Mouse (Mus musculus) forebrain, postnatal 0 days (tissue): ENCODE results near the gene 4933427D14Rik. TPM values are rescaled to one million over a fixed set of nuclear protein-coding genes. Genes with fewer than 3 reads are reported as not detected.

Experiments
- ATAC-seq: fragments of 200-750 bp; cut with Nextera tagmentation; 2 replicates; pipeline ENCODE4 v1.8.0; 2017; ENCODE audit warnings: mild to moderate bottlenecking, moderate library complexity
- DNase-seq: peaks from one replicate; pipeline ENCODE4 v3.0.0-alpha.2; 2015
- H3K27ac ChIP-seq: fragments of 300-500 bp; sonication (generic); 2 replicates; pipeline ENCODE4 v1.5.1; 2014; ENCODE audit warnings: low read depth, mild to moderate bottlenecking, antibody characterized with exemption, low read length, moderate library complexity, mixed read lengths
- H3K27me3 ChIP-seq: fragments of 300-500 bp; sonication (generic); 2 replicates; pipeline ENCODE4 v1.6.1; 2014; ENCODE audit warnings: mild to moderate bottlenecking, low read length, mixed read lengths; ENCODE audit not compliant: insufficient read depth
- H3K36me3 ChIP-seq: fragments of 300-500 bp; sonication (generic); 2 replicates; pipeline ENCODE4 v1.6.1; 2014; ENCODE audit warnings: mild to moderate bottlenecking, moderate library complexity; ENCODE audit not compliant: insufficient read depth
- H3K4me1 ChIP-seq: fragments of 300-500 bp; sonication (generic); 2 replicates; pipeline ENCODE4 v1.6.1; 2014; ENCODE audit warnings: antibody characterized with exemption; ENCODE audit not compliant: insufficient read depth
- H3K4me2 ChIP-seq: fragments of 300-500 bp; sonication (generic); 2 replicates; pipeline ENCODE4 v1.6.1; 2014; ENCODE audit warnings: low read depth, mild to moderate bottlenecking, moderate library complexity
- H3K4me3 ChIP-seq: fragments of 300-500 bp; sonication (generic); 2 replicates; pipeline ENCODE4 v1.5.1; 2014; ENCODE audit warnings: low read depth, low read length, mixed read lengths
- H3K9ac ChIP-seq: fragments of 300-500 bp; sonication (generic); 2 replicates; pipeline ENCODE4 v1.6.1; 2014; ENCODE audit warnings: mild to moderate bottlenecking
- H3K9me3 ChIP-seq: fragments of 300-500 bp; sonication (generic); 2 replicates; pipeline ENCODE4 v1.6.1; 2016; ENCODE audit warnings: low read length
- CTCF ChIP-seq: sonication (generic); IDR thresholded peaks from 2 replicates; pipeline ENCODE4 v1.5.1; 2016; ENCODE audit warnings: antibody characterized with exemption, control low read depth, low read depth
- WGBS: fragments of 180-500 bp; shearing (Covaris S2); extraction: QIAGEN DNeasy Blood & Tissue Kit; methylation state at CpG from one replicate; pipeline ENCODE4 v1.1.7; 2014; 5-methylcytosine and 5-hydroxymethylcytosine counted together
- polyA plus RNA-seq: library from polyadenylated mRNA; unstranded; fragments of >200 nt; fragmentation: Nextera tagmentation; extraction: Ambion mirVana; gene quantifications from 2 replicates; pipeline ENCODE4 v1.2.1, GENCODE M21; 2015
- total RNA-seq: library from RNA; depleted of rRNA; stranded (reverse); fragments of >200 nt; gene quantifications from 2 replicates; pipeline ENCODE4 v1.2.3, GENCODE M21; 2014; rRNA removed

4933427D14Rik gene
- total RNA-seq (23.2 and 28.0 TPM in 2 replicates), polyA plus RNA-seq (11.1 TPM in 2 replicates)

DNA sequence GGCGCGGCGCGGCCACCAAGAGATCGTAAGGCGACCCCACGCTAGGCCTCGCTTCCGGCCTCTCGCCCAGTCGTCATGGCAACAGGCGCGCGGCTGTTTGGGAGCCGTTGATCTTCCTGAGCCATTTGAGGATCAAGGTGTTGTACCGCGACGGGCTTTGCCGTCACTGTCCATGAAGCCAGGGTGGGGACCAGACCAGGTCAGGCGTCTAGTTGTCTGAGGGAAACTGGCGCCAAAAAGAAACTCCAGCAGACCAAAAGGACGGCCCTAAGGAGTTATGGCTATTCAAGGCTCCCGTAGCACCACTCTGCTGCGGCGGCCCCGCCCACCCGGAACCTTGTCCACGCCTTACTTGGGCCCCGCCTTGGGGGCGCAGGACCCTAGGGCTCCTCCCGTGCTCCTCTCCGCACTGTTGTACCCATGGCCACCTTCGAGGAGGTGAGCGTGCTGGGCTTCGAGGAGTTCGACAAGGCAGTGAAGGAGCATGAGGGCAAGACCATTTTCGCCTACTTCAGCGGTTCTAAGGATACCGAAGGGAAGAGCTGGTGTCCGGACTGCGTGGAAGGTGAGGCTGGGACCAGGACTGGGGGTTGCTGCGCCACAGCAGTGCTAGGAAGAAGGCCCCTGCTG, at the start of gene 4933427D14Rik, which contains the start of gene Txndc17:
4933427D14Rik (minus strand) TSS at position 256 of the 630 bp plus-strand sequence.
Txndc17 (plus strand) TSS at position 344 of the 630 bp plus-strand sequence.
- under 1% methylated on average over 42 of the region's 42 CpGs for WGBS
- peak within 1 kb of the TSS; percentile 83 for H3K4me2 ChIP-seq
- TF ChIP-seq CTCF = no peak
- H3K27me3 ChIP-seq = no peaks in the 10 kb centered on the region
- H3K9ac ChIP-seq = peak within 1 kb of the TSS; percentile 80
- H3K36me3 ChIP-seq = peaks cover 23% of the 10 kb centered on the region
- peak within 1 kb of the TSS; percentile 80 for H3K27ac ChIP-seq
- no peaks in the 10 kb centered on the region for H3K9me3 ChIP-seq
- ATAC-seq (peak; percentile 89), DNase-seq (peak; percentile 86)
- peak within 1 kb of the TSS; percentile 77 for H3K4me3 ChIP-seq
- peaks cover 13% of the 10 kb centered on the region for H3K4me1 ChIP-seq

DNA sequence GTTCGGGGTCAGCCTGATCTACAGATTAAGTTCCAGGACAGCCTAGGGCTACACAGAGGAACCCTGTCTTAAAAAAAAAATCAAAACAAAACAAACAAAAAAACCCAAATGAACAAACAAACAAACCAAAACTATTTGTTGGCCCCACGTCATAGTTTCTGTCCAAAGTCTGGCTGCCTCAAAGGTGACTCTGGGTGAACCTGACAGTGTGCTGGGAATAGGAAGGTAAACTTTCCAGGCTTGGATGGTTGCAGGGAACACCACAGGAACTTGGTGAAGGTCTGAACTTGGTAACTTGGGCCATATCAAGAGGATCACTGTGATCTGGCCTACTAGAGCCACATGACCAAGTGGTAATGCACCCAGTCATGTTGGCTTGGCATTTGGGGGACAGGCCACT, 49.2 kb upstream of the 4933427D14Rik start:
- WGBS = 84% methylated on average over 2 of the region's 2 CpGs
- Histone ChIP-seq H3K9me3 (no peaks in the 10 kb centered on the region), H3K9ac (no peak overlapping the region), H3K27ac (no peak overlapping the region), H3K36me3 (no peaks in the 10 kb centered on the region), H3K4me2 (no peak overlapping the region), H3K27me3 (no peaks in the 10 kb centered on the region), H3K4me3 (no peak overlapping the region), H3K4me1 (no peaks in the 10 kb centered on the region)
- ATAC-seq (no peak), DNase-seq (no peak)
- no peak for TF ChIP-seq CTCF

DNA sequence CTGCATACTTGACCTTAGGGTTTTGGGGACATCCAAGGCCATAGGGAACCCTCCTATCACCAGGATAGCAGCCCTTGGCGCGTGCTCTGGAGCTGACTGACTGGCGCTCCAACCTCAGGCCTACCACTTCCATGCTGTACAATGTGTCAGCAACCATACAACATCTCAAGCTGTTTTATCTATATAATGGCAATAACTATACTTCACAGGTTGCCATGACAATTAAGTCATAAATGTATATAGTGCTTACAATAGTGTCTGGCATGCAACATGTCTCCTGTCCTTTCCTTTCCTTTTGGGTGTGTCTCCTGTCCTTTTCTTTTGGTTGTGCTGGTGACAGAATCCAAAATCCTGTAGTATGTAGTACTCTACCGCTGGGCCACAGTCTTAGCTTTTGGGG, 48.4 kb upstream of the 4933427D14Rik start:
- Histone ChIP-seq H3K9me3 (no peaks in the 10 kb centered on the region), H3K36me3 (no peaks in the 10 kb centered on the region), H3K4me3 (no peak overlapping the region), H3K27me3 (no peaks in the 10 kb centered on the region), H3K27ac (no peak overlapping the region), H3K9ac (no peak overlapping the region), H3K4me2 (no peak overlapping the region), H3K4me1 (no peaks in the 10 kb centered on the region)
- ATAC-seq (no peak), DNase-seq (no peak)
- TF ChIP-seq CTCF = no peak
- WGBS = 92% methylated on average over 4 of the region's 4 CpGs

DNA sequence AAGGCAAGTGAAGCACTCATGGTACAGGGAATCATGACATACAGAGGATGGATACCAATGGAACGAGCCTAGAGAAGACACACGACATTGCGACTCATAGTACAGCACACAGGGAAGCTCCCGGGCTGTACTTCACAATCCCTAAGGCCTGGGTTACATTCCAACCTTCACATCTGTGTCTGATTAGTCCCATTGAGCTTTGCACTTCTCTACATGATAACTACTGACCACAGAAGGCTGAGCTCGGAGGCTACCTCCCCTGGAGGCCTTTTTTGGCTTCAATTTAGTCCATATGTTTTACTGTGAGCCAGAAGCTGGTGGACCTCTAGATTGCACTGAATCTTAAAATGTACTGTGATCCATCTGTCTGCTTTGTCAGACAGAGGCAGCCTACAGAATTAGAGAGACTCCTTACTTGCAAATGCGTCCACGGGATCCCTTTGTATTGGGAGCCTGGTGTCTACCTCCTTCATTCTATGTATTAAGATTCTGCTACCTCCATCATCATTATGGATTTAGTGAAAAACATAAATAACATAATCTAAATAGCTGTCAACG, 38.0 kb upstream of the 4933427D14Rik start:
- 80% methylated on average over 8 of the region's 8 CpGs for WGBS
- ATAC-seq (no peak), DNase-seq (no peak)
- H3K9me3 ChIP-seq = no peaks in the 10 kb centered on the region
- H3K4me3 ChIP-seq = no peak overlapping the region
- no peak for TF ChIP-seq CTCF
- H3K4me2 ChIP-seq = no peak overlapping the region
- H3K4me1 ChIP-seq = no peaks in the 10 kb centered on the region
- no peak overlapping the region for H3K9ac ChIP-seq
- no peaks in the 10 kb centered on the region for H3K36me3 ChIP-seq
- H3K27me3 ChIP-seq = no peaks in the 10 kb centered on the region
- no peak overlapping the region for H3K27ac ChIP-seq

DNA sequence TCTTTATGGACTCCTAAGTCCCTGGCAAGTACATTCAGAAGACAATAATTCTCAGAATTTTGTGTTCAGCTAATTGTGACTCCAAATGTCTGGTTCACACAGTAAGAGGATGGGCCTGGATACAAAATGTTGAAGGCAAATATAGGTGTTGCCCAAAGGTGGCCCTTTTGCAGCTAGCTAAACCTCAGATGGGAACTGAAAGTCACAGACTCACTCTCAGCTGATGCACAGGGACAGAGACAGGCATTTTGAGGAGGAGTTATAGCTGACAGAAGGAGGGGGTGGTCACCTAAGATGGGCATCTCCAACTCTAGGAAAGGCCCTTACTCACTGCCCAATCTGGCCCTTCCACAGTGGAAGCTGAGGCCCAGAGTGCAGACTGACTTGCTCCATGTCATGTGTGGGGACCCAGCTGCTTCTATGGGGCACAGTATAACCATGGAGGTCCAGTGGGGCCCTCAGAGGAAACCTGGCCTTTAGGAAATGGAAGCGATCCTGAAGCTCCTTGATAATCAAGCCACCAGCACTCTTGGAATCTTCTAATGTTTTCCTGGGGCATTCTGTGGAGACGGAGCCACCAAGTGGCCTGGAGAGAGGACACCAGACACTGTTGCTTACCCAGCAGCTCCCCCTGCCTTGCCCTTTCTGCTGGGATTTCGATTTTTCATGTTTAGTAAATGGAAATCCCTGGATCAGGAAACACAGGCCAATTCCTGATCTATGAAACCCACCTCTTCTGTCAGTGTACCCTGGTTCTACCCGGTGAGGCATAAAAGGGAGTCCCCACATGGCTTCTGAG, 33.0 kb upstream of the 4933427D14Rik start:
- no peak for ATAC-seq
- Histone ChIP-seq H3K4me2 (no peak overlapping the region), H3K4me3 (no peak overlapping the region), H3K27me3 (no peaks in the 10 kb centered on the region), H3K27ac (no peak overlapping the region), H3K9me3 (no peaks in the 10 kb centered on the region), H3K4me1 (no peaks in the 10 kb centered on the region), H3K9ac (no peak overlapping the region), H3K36me3 (no peaks in the 10 kb centered on the region)
- WGBS = 72% methylated on average over 4 of the region's 4 CpGs
- TF ChIP-seq CTCF = no peak
- DNase-seq = no peak

DNA sequence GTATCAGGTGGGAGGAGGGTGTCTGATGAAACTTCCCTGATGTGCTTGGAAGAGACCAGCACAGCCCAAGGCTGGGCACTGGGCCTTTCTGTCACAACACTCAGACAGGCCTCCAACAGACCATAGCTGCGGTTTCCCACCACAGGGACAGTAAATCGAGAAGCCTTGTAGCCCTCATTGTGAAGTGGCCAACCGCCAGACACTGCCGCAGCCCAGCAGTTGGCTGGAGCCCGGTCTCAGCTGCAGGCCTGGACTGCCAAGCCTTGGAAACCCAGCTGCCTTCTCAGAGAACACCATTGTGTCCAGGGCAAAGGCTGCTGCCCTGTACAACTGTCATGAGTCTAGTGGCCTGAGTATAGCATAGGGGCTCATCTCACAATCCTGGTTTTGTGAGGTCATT, 26.8 kb upstream of the 4933427D14Rik start:
- H3K27ac ChIP-seq = no peak overlapping the region
- H3K27me3 ChIP-seq = no peaks in the 10 kb centered on the region
- WGBS = 49% methylated on average over 5 of the region's 5 CpGs
- no peaks in the 10 kb centered on the region for H3K36me3 ChIP-seq
- H3K4me1 ChIP-seq = no peaks in the 10 kb centered on the region
- H3K9me3 ChIP-seq = no peaks in the 10 kb centered on the region
- TF ChIP-seq CTCF = no peak
- DNase-seq (no peak), ATAC-seq (peak; percentile 58)
- no peak overlapping the region for H3K9ac ChIP-seq
- H3K4me2 ChIP-seq = no peak overlapping the region
- no peak overlapping the region for H3K4me3 ChIP-seq

DNA sequence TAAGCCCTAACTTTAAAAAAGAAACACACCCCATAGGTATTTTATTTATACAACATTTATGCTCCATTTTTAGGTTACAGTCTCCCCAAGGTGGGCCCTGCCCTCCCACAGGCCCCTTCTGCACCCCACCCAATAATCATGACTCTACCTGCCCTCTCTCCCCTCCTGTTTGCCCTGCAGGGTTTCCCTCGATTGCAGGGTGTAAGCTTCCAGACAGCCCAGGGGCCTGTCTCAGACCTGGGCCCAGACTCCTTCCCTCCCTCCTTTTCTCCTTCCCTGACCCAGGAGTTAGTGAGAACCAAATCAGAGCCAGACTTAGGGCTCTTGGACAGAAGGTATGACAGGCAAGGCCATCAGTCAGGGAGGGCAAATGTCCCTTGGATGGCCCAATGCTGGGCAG, 25.7 kb upstream of the 4933427D14Rik start:
- no peak overlapping the region for H3K4me3 ChIP-seq
- no peak for ATAC-seq
- no peak overlapping the region for H3K4me2 ChIP-seq
- H3K27me3 ChIP-seq = no peaks in the 10 kb centered on the region
- H3K9ac ChIP-seq = no peak overlapping the region
- no peak for TF ChIP-seq CTCF
- no peaks in the 10 kb centered on the region for H3K36me3 ChIP-seq
- no peaks in the 10 kb centered on the region for H3K4me1 ChIP-seq
- no peak for DNase-seq
- no peaks in the 10 kb centered on the region for H3K9me3 ChIP-seq
- H3K27ac ChIP-seq = no peak overlapping the region
- WGBS = 68% methylated on average over 1 of the region's 1 CpGs
